Mouse (Mus musculus) bone marrow macrophage, adult 2 months (primary cell): ENCODE results near the gene Chn2.

Experiments
- CTCF ChIP-seq: IDR thresholded peaks from 2 replicates; pipeline ENCODE4 v1.5.1; 2012; ENCODE audit warnings: low read depth, mild to moderate bottlenecking, low read length, moderate library complexity
- POLR2A ChIP-seq: IDR thresholded peaks from 2 replicates; pipeline ENCODE4 v1.6.1; 2012; ENCODE audit warnings: mild to moderate bottlenecking, low read depth, low read length, borderline replicate concordance

DNA sequence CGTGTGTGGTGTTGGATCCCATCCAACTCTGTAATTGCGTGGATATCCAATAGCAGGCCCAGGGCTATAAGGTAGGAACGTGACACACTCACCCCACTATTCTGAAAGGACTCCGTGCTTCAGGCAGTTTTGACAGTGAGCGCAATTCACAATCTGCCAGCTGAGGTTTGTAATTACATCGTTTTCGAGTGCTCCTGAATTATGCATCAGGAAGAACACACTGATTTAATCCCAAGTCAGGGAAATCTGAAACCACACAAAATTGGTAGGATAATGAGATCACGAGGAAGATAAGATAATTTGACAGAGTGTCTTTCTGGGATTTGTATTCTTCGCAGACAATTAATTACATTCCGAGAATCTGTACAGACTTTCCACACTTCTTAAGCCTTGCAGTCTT lies 292.4 kb downstream of the Chn2 start:
- TF ChIP-seq POLR2A (no peak), CTCF (no peak)
